Mouse (Mus musculus) cerebellum, adult (tissue): ENCODE measurements around the gene Gspt1.
"Not testable (repeated sequence)": the region's sequence is repeated elsewhere in the genome, so short reads cannot be mapped to it uniquely, and the experiment has no call there.

Experiments used
- ATAC-seq: cut with Nextera tagmentation; 2 replicates; pipeline ENCODE4 v1.9.2; 2017; ENCODE audit warnings: mild to moderate bottlenecking, moderate library complexity, mixed read lengths; ENCODE audit not compliant: insufficient number of reproducible peaks, low FRiP score, low TSS enrichment

The Gspt1 gene

GRCm38 (mm10) chr16:11253898-11254722 lies at the start of gene Gspt1:
TSS of gene Gspt1 (minus strand) at chr16:11254325.
- ATAC-seq, result peak; percentile 99

- ATAC-seq, result no peak
These were observed 49.6 kb upstream of the Gspt1 start for GRCm38 (mm10) chr16:11303741-11304140.

DNA sequence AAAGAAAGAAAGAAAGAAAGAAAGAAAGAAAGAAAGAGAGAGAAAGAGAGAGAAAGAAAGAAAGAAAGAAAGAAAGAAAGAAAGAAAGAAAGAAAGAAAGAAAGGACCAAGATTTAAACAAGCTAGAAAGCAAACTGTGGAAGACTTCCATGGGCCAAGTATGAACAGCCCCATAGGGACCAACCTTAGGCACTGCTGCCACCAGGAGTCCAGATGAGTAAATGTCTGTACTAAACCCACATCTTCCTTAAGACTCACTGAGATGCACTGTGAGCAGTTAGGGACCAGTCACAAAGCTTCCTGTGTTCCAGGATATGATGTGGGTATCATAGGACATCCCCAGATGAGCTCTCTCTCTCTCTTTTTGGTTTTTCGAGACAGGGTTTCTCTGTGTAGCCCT lies 43.6 kb upstream of the Gspt1 start:
- not testable (repeated sequence) for ATAC-seq

DNA sequence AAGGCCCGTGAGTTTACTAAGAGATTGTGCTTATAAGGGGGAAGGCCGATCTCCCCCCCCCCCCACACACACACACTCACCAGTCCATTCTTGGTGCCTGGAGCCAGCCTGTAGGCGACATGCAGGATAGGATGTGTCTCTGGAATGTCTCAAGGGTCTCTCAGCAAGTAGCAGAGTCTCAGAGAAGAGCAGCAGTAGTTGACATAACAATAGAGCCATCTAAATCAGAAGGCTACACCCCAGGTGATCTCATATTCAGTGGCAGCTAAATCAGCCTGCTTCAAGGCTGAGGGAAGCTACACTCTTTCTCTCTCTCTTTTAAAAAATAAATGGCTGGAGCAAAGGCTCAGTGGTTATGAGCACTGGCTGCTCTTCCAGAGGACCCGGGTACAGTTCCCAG lies 41.5 kb upstream of the Gspt1 start:
- ATAC-seq, result not testable (repeated sequence)

DNA sequence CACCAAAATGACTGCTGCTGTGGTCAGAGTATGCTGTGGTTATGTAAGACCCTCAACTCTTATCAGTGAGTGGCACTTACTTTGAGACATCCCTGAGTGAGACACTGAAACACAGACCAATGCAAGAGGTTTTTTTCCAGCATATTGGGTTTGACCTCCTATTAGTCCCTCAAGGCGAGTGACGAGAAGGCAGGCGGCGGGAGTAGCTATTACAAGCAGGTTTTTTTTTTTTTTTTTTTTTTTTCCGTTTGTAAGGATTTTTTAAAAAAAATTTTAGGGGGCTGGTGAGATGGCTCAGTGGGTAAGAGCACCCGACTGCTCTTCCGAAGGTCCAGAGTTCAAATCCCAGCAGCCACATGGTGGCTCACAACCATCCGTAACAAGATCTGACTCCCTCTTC lies 34.7 kb upstream of the Gspt1 start:
- ATAC-seq, result not testable (repeated sequence)

GRCm38 (mm10) chr16:11285949-11286348 lies 31.8 kb upstream of the Gspt1 start:
- no peak for ATAC-seq

DNA sequence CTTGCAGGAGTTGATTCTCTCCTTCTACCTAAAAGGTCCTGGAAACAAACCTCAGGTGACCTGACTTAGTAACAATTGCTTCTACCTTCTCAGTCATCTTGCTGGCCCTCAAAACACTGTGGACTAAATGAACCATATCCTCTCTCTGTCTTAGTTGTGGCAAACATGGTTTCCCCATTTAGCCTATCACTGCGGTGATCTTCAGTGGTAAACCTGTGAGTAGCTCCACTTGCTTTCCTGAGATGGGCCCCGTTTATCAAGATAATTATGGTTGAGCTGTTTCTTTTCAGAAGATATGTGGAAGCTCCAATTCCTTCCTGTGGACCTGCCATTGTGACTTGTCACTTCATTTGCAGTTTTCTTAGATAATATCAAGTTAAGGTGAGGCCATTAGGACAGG lies 30.8 kb upstream of the Gspt1 start:
- no peak for ATAC-seq

DNA sequence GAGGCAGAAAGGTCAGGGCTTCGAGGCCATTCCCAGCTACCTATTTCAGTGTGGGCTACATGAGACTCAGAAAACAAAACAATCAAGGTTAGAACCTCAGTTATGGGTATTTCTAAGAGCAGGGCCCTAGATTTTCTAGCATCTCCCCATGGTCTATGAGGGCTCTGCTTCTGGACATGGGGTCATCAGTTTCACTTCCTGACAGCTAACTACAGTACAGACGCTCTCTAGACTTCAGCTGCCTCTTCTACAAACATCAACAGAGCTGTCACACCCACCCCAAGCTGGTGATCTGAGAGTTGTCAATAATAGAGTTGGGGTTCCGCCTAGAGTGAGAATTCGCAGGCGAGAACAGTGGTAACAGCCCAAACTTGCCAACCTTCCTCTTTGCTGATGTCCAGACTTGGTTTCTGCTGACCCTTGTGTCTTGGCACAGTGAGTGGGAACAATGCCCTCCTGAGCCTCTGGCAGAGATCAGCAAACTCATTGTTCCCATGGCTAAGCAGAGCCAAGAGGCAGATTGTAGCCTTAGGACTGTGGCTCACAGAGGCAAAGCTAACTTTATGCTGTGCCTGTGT lies 28.6 kb upstream of the Gspt1 start:
- no peak for ATAC-seq

DNA sequence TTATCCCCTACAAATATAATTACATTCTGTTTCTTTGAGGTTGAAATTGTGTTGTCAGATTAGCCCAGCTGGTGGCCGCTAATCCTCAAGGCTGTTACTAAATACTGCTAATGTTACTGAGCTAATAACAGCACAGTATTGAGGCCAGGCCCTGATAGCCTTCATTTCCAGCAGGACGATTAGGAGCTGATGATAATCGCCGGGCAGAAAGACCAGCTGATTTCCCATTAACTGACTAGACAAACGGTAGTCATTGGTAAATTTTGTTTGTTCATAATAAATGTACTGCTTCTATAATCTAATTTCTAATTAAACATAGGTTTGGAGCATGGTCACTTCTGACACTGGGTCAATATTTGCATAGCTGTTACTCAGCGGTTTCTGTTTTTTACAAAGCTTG lies 24.7 kb upstream of the Gspt1 start:
- no peak for ATAC-seq

- no peak for ATAC-seq
These were observed 22.8 kb upstream of the Gspt1 start for GRCm38 (mm10) chr16:11276888-11277287.

GRCm38 (mm10) chr16:11271073-11271472 lies 16.9 kb upstream of the Gspt1 start:
- no peak for ATAC-seq

DNA sequence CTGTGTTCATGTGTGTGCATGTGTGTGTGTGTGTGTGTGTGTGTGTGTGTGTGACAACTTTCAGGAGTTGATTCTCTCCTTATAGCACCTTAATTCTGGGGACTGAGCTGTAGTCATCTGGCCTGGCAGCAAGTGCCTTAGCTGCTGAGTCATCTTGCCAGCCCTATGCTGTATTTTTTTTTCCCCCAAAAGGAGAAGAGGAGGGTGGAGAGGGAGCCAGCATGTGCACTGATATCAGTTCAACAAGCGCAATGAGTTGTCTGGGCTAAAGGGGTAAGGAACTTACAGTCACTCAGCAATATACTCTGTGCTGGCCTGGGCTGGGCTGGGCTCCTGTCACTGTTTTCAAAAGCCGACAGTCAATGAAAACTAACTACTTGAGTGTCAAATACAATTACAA lies 16.5 kb upstream of the Gspt1 start:
- ATAC-seq, result no peak

DNA sequence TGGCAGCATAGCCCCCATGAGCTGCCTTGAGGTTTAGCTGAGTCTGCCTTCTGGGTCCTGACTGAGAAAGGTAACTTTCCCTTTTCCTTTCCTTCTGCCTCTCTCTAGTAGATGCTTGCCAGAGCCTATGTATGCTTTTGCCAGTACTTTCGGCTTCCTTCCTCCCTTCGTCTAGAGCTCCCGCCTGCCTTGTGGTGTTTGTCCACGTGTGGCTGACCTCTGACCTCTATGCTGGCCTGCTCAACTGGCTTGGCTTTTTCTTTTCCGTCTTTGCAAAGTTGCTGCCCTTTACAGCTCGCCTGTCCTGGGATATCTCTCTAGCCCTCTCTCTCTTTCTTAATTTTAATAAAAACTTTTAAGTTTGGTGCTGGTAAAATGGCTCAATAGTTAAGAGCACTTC lies 15.7 kb upstream of the Gspt1 start:
- no peak for ATAC-seq

GRCm38 (mm10) chr16:11266556-11266955 lies 12.4 kb upstream of the Gspt1 start:
- no peak for ATAC-seq

DNA sequence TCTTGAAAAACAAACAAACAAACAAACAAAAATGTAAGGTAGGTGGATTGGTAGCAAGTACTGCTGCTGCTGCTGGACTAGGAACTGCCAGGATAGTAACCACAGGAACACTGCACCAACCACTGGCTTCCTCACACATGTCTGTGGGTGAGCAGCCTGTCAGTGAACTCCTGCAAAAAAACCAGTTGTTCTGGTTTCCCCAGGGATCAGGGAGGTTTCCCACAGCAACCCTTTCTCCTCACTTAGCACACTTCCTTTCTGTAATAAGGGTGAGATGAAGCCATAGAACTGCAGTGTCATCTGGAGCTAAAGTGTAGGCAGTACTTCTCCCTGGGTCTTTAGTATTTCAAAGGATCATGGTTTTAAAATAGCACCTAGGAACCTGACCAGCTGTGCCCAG lies 9.1 kb upstream of the Gspt1 start:
- ATAC-seq, result no peak

DNA sequence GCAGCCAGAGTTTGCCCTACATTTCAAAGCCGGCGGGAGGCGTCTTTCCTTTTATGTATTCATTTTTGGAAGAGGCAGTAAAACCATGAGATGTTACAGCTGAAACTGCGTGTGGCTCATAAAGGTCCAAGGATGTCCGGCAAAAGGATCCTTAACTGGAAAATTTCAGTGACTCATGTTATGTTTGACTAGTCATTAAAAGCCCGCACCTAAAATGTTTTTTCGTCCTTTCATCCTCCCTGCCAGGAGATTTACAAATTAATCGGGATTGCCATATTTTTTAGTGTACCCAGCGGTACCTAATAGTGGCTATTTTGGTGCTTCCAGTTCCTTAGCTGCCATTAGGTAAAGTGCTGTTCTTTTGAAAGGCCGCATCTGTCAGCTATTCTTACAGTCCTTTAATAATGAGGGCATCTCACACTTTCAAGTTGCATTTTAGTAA lies 619 bp upstream of the Gspt1 start:
- ATAC-seq, result no peak

DNA sequence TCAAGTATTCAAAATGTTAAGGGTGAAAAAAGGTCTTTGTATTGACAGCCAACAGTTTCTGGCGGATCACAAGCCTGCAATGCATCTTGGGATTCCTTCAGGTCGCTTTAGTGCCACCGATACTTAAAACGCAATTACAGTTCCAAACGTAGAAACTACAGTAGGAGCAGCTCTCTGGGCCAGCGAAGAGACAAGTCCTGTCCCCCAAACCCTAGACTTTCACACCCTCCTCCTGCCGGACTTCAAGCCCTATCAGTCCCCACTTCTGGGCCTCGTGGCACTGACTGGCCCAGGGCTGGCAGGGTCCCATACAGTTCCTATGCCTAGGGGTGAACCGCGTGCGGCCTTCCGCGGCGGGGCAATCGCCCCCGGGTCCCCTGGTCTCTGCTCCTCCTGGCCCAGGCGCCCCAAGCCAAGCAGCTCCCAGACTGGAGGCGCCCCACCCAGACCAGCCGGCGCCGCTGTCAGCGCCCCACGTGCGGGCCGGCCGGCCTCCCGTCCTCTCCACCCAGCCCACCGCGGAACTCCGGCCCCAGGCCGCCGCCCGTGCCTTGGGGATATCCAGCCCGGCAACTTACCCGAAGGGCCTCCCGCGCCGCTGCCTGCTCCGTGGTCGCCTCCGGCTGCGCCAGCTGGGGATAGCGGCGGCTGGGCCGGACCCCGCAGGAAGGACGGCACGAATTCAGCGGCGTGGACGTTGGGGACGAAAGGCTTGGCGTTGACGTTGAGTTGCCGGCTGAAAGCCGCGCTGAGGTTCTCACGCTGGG lies 877 bp downstream of the Gspt1 start:
- peak; percentile 32; the same call in 1 of the 2 replicates for ATAC-seq

- no peak for ATAC-seq
These were observed 6.3 kb downstream of the Gspt1 start for GRCm38 (mm10) chr16:11247791-11248190.

DNA sequence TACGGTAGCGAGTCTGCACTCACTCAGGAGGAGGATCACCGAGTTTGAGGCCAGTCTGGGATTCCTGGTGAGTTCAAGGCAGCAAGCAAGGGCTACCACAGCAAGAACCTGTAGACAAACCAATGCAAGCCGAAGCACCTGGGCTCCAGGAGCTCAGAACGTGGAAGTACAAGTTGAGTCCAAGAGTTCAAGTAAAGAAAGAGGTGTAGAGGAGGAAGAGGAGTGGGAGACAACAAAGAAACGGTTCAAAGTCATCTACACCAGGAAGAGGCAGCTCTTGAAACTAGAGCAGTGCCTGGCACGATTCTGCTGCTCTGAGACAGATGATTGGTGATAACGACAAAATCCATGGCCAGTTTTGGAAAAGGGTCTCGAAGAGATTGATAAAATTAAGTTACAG lies 8.4 kb downstream of the Gspt1 start:
- no peak for ATAC-seq

DNA sequence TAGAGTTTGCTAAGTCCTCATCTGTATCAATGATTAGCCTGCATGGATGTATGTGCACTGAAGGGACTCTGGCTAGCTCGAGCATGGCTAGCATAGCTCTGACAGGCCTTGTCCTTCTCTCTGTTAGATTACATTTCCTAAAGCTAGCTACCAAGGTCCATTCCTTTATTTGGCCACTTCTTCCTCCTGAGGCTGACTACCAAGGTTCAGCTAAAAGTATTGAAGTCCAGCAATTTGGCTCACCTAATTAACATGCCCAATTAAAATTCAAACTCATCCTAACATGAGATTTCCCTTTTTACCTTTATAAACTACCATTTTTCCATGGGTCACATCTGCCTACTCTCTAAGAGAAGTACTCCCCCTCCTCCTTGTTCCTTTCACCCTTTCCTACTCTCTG lies 11.7 kb downstream of the Gspt1 start:
- ATAC-seq, result no peak

DNA sequence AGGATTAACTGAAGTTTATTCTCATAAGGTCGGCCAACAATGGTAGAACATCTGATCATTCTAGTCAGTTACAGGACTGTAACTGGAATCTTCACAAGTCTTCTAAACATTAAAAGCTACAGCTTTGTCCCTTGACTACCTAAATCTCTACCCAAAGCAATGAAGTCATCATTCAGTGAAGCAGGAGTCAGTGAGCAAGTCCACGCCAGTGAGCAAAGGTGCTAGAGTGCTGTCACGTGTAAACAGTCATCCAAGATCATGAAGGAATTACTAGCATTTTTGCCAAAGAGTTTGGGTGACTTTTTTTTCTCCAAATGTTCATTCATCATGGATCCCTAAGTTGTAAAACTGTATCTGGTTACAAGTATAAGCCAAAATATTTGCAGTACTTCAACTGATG lies 36.3 kb downstream of the Gspt1 start:
- no peak for ATAC-seq
